Comparison of ENCODE assay signal across 9 mouse cellular contexts in the genomic region with DNA sequence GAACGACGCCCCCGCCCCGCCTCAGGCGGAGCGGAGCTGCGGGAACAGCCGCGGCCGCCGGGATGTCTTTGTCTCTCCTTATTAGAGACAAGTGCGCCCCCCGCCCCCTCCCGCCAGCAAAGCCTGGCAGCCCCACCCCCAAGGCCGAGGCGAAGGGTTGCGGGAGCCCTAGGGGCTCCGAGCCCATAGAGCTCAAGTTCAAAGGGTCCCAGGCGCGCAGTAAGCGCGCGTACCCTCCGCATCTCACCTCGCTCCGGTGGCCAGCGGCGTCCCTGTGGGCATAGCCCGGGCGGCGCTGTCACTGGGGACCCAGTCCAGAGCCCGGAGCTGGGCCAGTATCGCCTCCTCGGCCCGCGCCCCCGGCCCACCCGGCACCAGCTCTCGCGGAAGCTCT. TPM values are rescaled to one million over a fixed set of nuclear protein-coding genes. Genes with fewer than 3 reads are reported as not detected.
DNase-seq lines count a peak whose midpoint lies in the region; ATAC-seq and TF ChIP-seq lines count a peak whose summit lies in the region.
"Had no signal": no experiment of that assay in that cellular context is flagged by ENCODE, and none has a peak within 500 bp of the region (broad histone marks: within the 10 kb centered on the region; RNA-seq: fewer than 3 reads in every experiment).

No protein-coding gene starts in this region.

- peak overlapping the region; percentile 89 for H3K9ac ChIP-seq in neural tube, embryonic 11.5 days (ENCODE audit: low read length)
- H3K9ac ChIP-seq in intestine, postnatal 0 days (ENCODE audit: low read depth, low read length), result peak overlapping the region; percentile 51
- peak overlapping the region; percentile 78 for H3K9ac ChIP-seq in neural tube, embryonic 15.5 days (replicated peaks)

- no peak for TF ChIP-seq CTCF in intestine, postnatal 0 days (IDR thresholded peaks at IDR 0.05; ENCODE audit: low read depth)

- H3K4me1 ChIP-seq in neural tube, embryonic 11.5 days (ENCODE audit: control insufficient read depth, insufficient read depth, low read length), result peaks cover 4% of the 10 kb centered on the region
- H3K4me1 ChIP-seq in intestine, postnatal 0 days (replicated peaks; ENCODE audit: control insufficient read depth, insufficient read depth, low read length), result no peaks in the 10 kb centered on the region
- peaks cover 54% of the 10 kb centered on the region for H3K4me1 ChIP-seq in neural tube, embryonic 15.5 days

- H3K27ac ChIP-seq in neural tube, embryonic 11.5 days (ENCODE audit: low read depth, low read length), result peak overlapping the region; percentile 67
- H3K27ac ChIP-seq in intestine, postnatal 0 days (ENCODE audit: low read depth, low read length), result peak overlapping the region; percentile 16; the same call in 1 of the 2 replicates
- H3K27ac ChIP-seq in neural tube, embryonic 15.5 days (replicated peaks), result peak overlapping the region; percentile 84

- H3K9me3 ChIP-seq in neural tube, embryonic 11.5 days (ENCODE audit: control insufficient read depth, low read length), result no peaks in the 10 kb centered on the region
- H3K9me3 ChIP-seq in intestine, postnatal 0 days (ENCODE audit: control insufficient read depth), result no peaks in the 10 kb centered on the region
- H3K9me3 ChIP-seq in neural tube, embryonic 15.5 days (replicated peaks), result no peaks in the 10 kb centered on the region

- peak; percentile 70 for ATAC-seq in neural tube, embryonic 11.5 days (ENCODE audit: insufficient read depth, low FRiP score, low TSS enrichment)
- peak; percentile 28; the same call in 1 of the 2 replicates for ATAC-seq in intestine, postnatal 0 days
- ATAC-seq in neural tube, embryonic 15.5 days (ENCODE audit: low FRiP score), result peak; percentile 45

- no peaks in the 10 kb centered on the region; the same call in 1 of the 2 replicates for H3K36me3 ChIP-seq in neural tube, embryonic 11.5 days (ENCODE audit: control insufficient read depth, insufficient read depth, low read length)
- H3K36me3 ChIP-seq in intestine, postnatal 0 days (ENCODE audit: control insufficient read depth, insufficient read depth), result no peaks in the 10 kb centered on the region
- no peaks in the 10 kb centered on the region for H3K36me3 ChIP-seq in neural tube, embryonic 15.5 days

- 0% methylated on average over 31 of the region's 40 CpGs for WGBS in neural tube, embryonic 11.5 days
- WGBS in intestine, postnatal 0 days, result under 1% methylated on average over 38 of the region's 40 CpGs
- WGBS in neural tube, embryonic 15.5 days, result 0% methylated on average over 36 of the region's 40 CpGs

- peak overlapping the region; percentile 97 for H3K4me2 ChIP-seq in neural tube, embryonic 11.5 days (ENCODE audit: low read depth)
- H3K4me2 ChIP-seq in intestine, postnatal 0 days (replicated peaks; ENCODE audit: low read depth), result peak overlapping the region; percentile 82
- peak overlapping the region; percentile 86 for H3K4me2 ChIP-seq in neural tube, embryonic 15.5 days

- DNase-seq in adrenal gland, postnatal 14 days, result peak; percentile 28
- no peak for DNase-seq in adrenal gland, adult 2 months
- DNase-seq in neural tube, embryonic 11.5 days (ENCODE audit: low spot score), result no peak
- DNase-seq in neural tube, embryonic 10.5 days (ENCODE audit: extremely low spot score, low spot score), result no peak
- DNase-seq in gastrocnemius, adult 18-20 months (ENCODE audit: low spot score), result no peak
- DNase-seq in kidney, adult 18-20 months, result no peak

- H3K27me3 ChIP-seq in neural tube, embryonic 11.5 days (ENCODE audit: control insufficient read depth, insufficient read depth, low read length), result peaks cover 17% of the 10 kb centered on the region
- peaks cover 34% of the 10 kb centered on the region for H3K27me3 ChIP-seq in intestine, postnatal 0 days (replicated peaks; ENCODE audit: control insufficient read depth, insufficient read depth, low read length)
- H3K27me3 ChIP-seq in neural tube, embryonic 15.5 days (replicated peaks), result peaks cover 3% of the 10 kb centered on the region; the same call in 1 of the 2 replicates

- peak overlapping the region; percentile 74 for H3K4me3 ChIP-seq in neural tube, embryonic 11.5 days (ENCODE audit: low read depth, low read length)
- peak overlapping the region; percentile 58 for H3K4me3 ChIP-seq in intestine, postnatal 0 days (ENCODE audit: low read depth, low read length)
- peak overlapping the region; percentile 84 for H3K4me3 ChIP-seq in neural tube, embryonic 15.5 days (replicated peaks)

RNA-seq across cellular contexts. Expression of a gene that starts 0.4 kb away (rescaled TPM):
- total RNA-seq in adrenal gland, postnatal 14 days (2021), result 38.4 and 45.4 TPM in 2 replicates
- 10 to 100 TPM; 77.1 to 96.1 TPM for total RNA-seq in adrenal gland, adult 2 months (2021)
- 163 and 202 TPM in 2 replicates for polyA plus RNA-seq in adrenal gland, adult 2 months (2012; rRNA removed)
- polyA plus RNA-seq in neural tube, embryonic 11.5 days (2014; fragmentation: Nextera tagmentation; extraction: Ambion mirVana), result 9.7 and 13.3 TPM in 2 replicates
- 1.7 and 1.9 TPM in 2 replicates for polyA plus RNA-seq in intestine, postnatal 0 days (2015; fragmentation: Nextera tagmentation; extraction: Ambion mirVana)
- 10.1 and 10.9 TPM in 2 replicates for polyA plus RNA-seq in neural tube, embryonic 15.5 days (2015; fragmentation: Nextera tagmentation; extraction: Ambion mirVana)
- 1 to 10 TPM in 1 of 2 experiments, under 1 TPM in 1; 0.81 to 1.1 TPM for total RNA-seq in gastrocnemius, adult 18-20 months (2021)

RNA-seq across cellular contexts. Expression of a gene that starts 21.2 kb away (rescaled TPM):
- not detected in 2 replicates for total RNA-seq in adrenal gland, postnatal 14 days (2021)
- total RNA-seq in adrenal gland, adult 2 months (2021), result under 1 TPM in 1 of 2 experiments, not detected in 1; 0.17 TPM
- polyA plus RNA-seq in adrenal gland, adult 2 months (2012; rRNA removed), result 0.17 TPM in 1 of 2 replicates, not detected in the other
- 0.25 and 0.46 TPM in 2 replicates for polyA plus RNA-seq in neural tube, embryonic 11.5 days (2014; fragmentation: Nextera tagmentation; extraction: Ambion mirVana)
- not detected in 2 replicates for polyA plus RNA-seq in intestine, postnatal 0 days (2015; fragmentation: Nextera tagmentation; extraction: Ambion mirVana)
- polyA plus RNA-seq in neural tube, embryonic 15.5 days (2015; fragmentation: Nextera tagmentation; extraction: Ambion mirVana), result 0.67 and 0.84 TPM in 2 replicates
- not detected for total RNA-seq in gastrocnemius, adult 18-20 months (2021)
- total RNA-seq: common myeloid progenitor, adult 5-6 weeks had no signal

Comparison
In these comparisons a context has a peak if more than half of its experiments do, and no peak if none do; other contexts are left out.
1. H3K27ac ChIP-seq: peak in every context shown above with its lines; median percentile 84 in neural tube, embryonic 15.5 days; 67 in neural tube, embryonic 11.5 days; 16 in intestine, postnatal 0 days.
2. RNA of a gene that starts 0.4 kb away (polyA plus RNA-seq): 163 to 202 TPM in adrenal gland, adult 2 months; 9.7 to 13.3 TPM in neural tube, embryonic 11.5 days, 10.1 to 10.9 TPM in neural tube, embryonic 15.5 days and 1.7 to 1.9 TPM in intestine, postnatal 0 days; every median in the first group is over 10 times any median in the second.
3. Peak in every context shown above with its lines, with median percentiles within 50 percentile points of each other: ATAC-seq, H3K4me2 ChIP-seq, H3K4me3 ChIP-seq and H3K9ac ChIP-seq.